28 mouse cellular contexts compared by ENCODE assay signal in the genomic region with DNA sequence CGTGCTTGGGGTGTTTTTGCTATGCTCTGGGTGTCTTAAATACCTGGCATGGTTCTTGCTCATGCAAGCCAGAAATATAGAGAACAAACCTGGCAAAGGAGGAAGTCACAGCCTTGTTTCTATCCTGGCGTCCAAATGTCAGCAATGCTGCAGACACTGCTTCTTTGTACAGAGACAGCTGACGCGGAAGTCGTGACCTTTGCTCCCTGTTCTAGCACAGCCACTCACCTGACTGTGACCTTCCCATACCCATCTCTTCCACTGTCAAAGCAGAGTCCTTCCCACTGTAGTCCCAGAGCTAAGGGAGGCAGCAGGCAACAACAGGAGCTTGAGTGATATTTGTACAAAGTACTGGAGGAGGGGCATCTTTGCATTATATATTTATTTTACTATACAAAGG. TPM values are rescaled to one million over a fixed set of nuclear protein-coding genes. Genes with fewer than 3 reads are reported as not detected.
DNase-seq lines count a peak whose midpoint lies in the region; ATAC-seq and TF ChIP-seq lines count a peak whose summit lies in the region.
"Had no signal": no experiment of that assay in that cellular context is flagged by ENCODE, and none has a peak within 500 bp of the region (broad histone marks: within the 10 kb centered on the region; RNA-seq: fewer than 3 reads in every experiment).

No protein-coding gene starts in this region.

- ATAC-seq in forebrain, embryonic 11.5 days (replicated peaks; ENCODE audit: low FRiP score): no peak
- ATAC-seq in forebrain, embryonic 15.5 days (replicated peaks): no peak
- peak; percentile 60 for ATAC-seq in intestine, postnatal 0 days
- no peak for ATAC-seq in frontal cortex, adult (ENCODE audit: low TSS enrichment)
- ATAC-seq: forebrain, embryonic 14.5 days; hindbrain, embryonic 16.5 days; lung, postnatal 0 days; Patski had no signal

- 62% methylated on average over 5 of the region's 5 CpGs for WGBS in forebrain, embryonic 11.5 days
- WGBS in forebrain, embryonic 15.5 days: 62% methylated on average over 5 of the region's 5 CpGs
- WGBS in intestine, postnatal 0 days: 33% methylated on average over 5 of the region's 5 CpGs

- H3K27ac ChIP-seq in forebrain, embryonic 11.5 days (ENCODE audit: low read depth, low read length): no peak overlapping the region
- no peak overlapping the region for H3K27ac ChIP-seq in forebrain, embryonic 15.5 days (replicated peaks)
- H3K27ac ChIP-seq in intestine, postnatal 0 days (ENCODE audit: low read depth, low read length): peak overlapping the region; percentile 68
- H3K27ac ChIP-seq: kidney, postnatal 0 days; midbrain, embryonic 12.5 days; neural tube, embryonic 13.5 days had no signal

- no peaks in the 10 kb centered on the region for H3K4me1 ChIP-seq in forebrain, embryonic 11.5 days (replicated peaks; ENCODE audit: control insufficient read depth, insufficient read depth, low read length)
- no peaks in the 10 kb centered on the region for H3K4me1 ChIP-seq in forebrain, embryonic 15.5 days
- H3K4me1 ChIP-seq in intestine, postnatal 0 days (replicated peaks; ENCODE audit: control insufficient read depth, insufficient read depth, low read length): 0 out of 2 replicates have a peak, but pooled peaks cover 3% of the 10 kb centered on the region
- H3K4me1 ChIP-seq: megakaryocyte, embryonic 14.5 days; midbrain, embryonic 12.5 days; neural tube, embryonic 13.5 days had no signal

- no peak overlapping the region for H3K4me3 ChIP-seq in forebrain, embryonic 11.5 days (ENCODE audit: low read depth, low read length)
- no peak overlapping the region for H3K4me3 ChIP-seq in forebrain, embryonic 15.5 days
- H3K4me3 ChIP-seq in intestine, postnatal 0 days (ENCODE audit: low read depth, low read length): no peak overlapping the region
- H3K4me3 ChIP-seq: megakaryocyte, embryonic 14.5 days; midbrain, embryonic 12.5 days; neural tube, embryonic 13.5 days had no signal

- no peak for TF ChIP-seq CTCF in intestine, postnatal 0 days (IDR thresholded peaks at IDR 0.05; ENCODE audit: low read depth)

- H3K4me2 ChIP-seq in forebrain, embryonic 11.5 days (ENCODE audit: low read depth, low read length, severe bottlenecking): no peak overlapping the region
- H3K4me2 ChIP-seq in forebrain, embryonic 15.5 days (replicated peaks): no peak overlapping the region
- H3K4me2 ChIP-seq in intestine, postnatal 0 days (replicated peaks; ENCODE audit: low read depth): peak overlapping the region; percentile 2; the same call in 1 of the 2 replicates
- H3K4me2 ChIP-seq: midbrain, embryonic 12.5 days; neural tube, embryonic 13.5 days had no signal

- H3K27me3 ChIP-seq in forebrain, embryonic 11.5 days (ENCODE audit: control insufficient read depth, insufficient read depth, low read length): no peaks in the 10 kb centered on the region
- H3K27me3 ChIP-seq in forebrain, embryonic 15.5 days: no peaks in the 10 kb centered on the region
- no peaks in the 10 kb centered on the region for H3K27me3 ChIP-seq in intestine, postnatal 0 days (replicated peaks; ENCODE audit: control insufficient read depth, insufficient read depth, low read length)
- H3K27me3 ChIP-seq: Patski had no signal

- no peaks in the 10 kb centered on the region for H3K36me3 ChIP-seq in forebrain, embryonic 11.5 days (ENCODE audit: control insufficient read depth, insufficient read depth, low read length)
- no peaks in the 10 kb centered on the region for H3K36me3 ChIP-seq in forebrain, embryonic 15.5 days
- H3K36me3 ChIP-seq in intestine, postnatal 0 days (ENCODE audit: control insufficient read depth, insufficient read depth): no peaks in the 10 kb centered on the region
- H3K36me3 ChIP-seq: midbrain, embryonic 12.5 days; neural tube, embryonic 13.5 days had no signal

- peak; percentile 37 for DNase-seq in forebrain, embryonic 11.5 days (ENCODE audit: low spot score)
- DNase-seq in kidney, adult 9 months: peak; percentile 32
- DNase-seq in kidney, postnatal 14 days: no peak
- peak; percentile 9 for DNase-seq in A20 (ENCODE audit: low read depth, low spot score)
- DNase-seq in frontal cortex, postnatal 25 days (ENCODE audit: low spot score in 2 of 2): no peak
- DNase-seq: adrenal gland, postnatal 10 days; cerebellum, adult 9-10 months; cerebellum, postnatal 36 days; gastrocnemius, postnatal 10 days; left cerebral cortex, postnatal 4 days; lung, adult 18-20 months; lung, postnatal 4 days; right cerebral cortex, postnatal 4 days; thymus, postnatal 4 days had no signal

- H3K9ac ChIP-seq in forebrain, embryonic 11.5 days (ENCODE audit: low read length): no peak overlapping the region
- H3K9ac ChIP-seq in forebrain, embryonic 15.5 days (replicated peaks): no peak overlapping the region
- H3K9ac ChIP-seq in intestine, postnatal 0 days (ENCODE audit: low read depth, low read length): no peak overlapping the region
- H3K9ac ChIP-seq: midbrain, embryonic 12.5 days; neural tube, embryonic 13.5 days had no signal

- no peaks in the 10 kb centered on the region for H3K9me3 ChIP-seq in forebrain, embryonic 11.5 days (ENCODE audit: control insufficient read depth, low read length)
- no peaks in the 10 kb centered on the region for H3K9me3 ChIP-seq in forebrain, embryonic 15.5 days
- no peaks in the 10 kb centered on the region for H3K9me3 ChIP-seq in intestine, postnatal 0 days (ENCODE audit: control insufficient read depth)
- H3K9me3 ChIP-seq: megakaryocyte, embryonic 14.5 days; midbrain, embryonic 12.5 days; neural tube, embryonic 13.5 days had no signal

RNA-seq across cellular contexts. Expression of gene Nkx1-2, which starts 9.8 kb away (rescaled TPM):
- 0.36 TPM in 1 of 2 replicates, not detected in the other for polyA plus RNA-seq in forebrain, embryonic 11.5 days (2014; fragmentation: Nextera tagmentation; extraction: Ambion mirVana)
- 0.05 TPM in 1 of 2 replicates, not detected in the other for polyA plus RNA-seq in forebrain, embryonic 15.5 days (2015; fragmentation: Nextera tagmentation; extraction: Ambion mirVana)
- 0.57 and 0.61 TPM in 2 replicates for polyA plus RNA-seq in intestine, postnatal 0 days (2015; fragmentation: Nextera tagmentation; extraction: Ambion mirVana)
- polyA plus RNA-seq: embryonic facial prominence, embryonic 11.5 days; forebrain, embryonic 14.5 days; heart, embryonic 14.5 days; lung, postnatal 0 days; thymus, postnatal 0 days had no signal

RNA-seq across cellular contexts. Expression of gene Oat, which starts 13.4 kb away (rescaled TPM):
- polyA plus RNA-seq in forebrain, embryonic 11.5 days (2014; fragmentation: Nextera tagmentation; extraction: Ambion mirVana): 134 and 137 TPM in 2 replicates
- polyA plus RNA-seq in forebrain, embryonic 15.5 days (2015; fragmentation: Nextera tagmentation; extraction: Ambion mirVana): 118 TPM in 2 replicates
- polyA plus RNA-seq in intestine, postnatal 0 days (2015; fragmentation: Nextera tagmentation; extraction: Ambion mirVana): 1,789 and 2,051 TPM in 2 replicates

RNA-seq across cellular contexts. Expression of gene Lhpp, which starts 20.8 kb away (rescaled TPM):
- 12.7 and 15.1 TPM in 2 replicates for polyA plus RNA-seq in forebrain, embryonic 11.5 days (2014; fragmentation: Nextera tagmentation; extraction: Ambion mirVana)
- 23.1 and 25.7 TPM in 2 replicates for polyA plus RNA-seq in forebrain, embryonic 15.5 days (2015; fragmentation: Nextera tagmentation; extraction: Ambion mirVana)
- 52.0 and 54.5 TPM in 2 replicates for polyA plus RNA-seq in intestine, postnatal 0 days (2015; fragmentation: Nextera tagmentation; extraction: Ambion mirVana)

Comparison
In these comparisons a context has a peak if more than half of its experiments do, and no peak if none do; other contexts are left out.
1. DNase-seq: peak in forebrain, embryonic 11.5 days (single experiment), kidney, adult 9 months (single experiment) and A20 (single experiment); none in kidney, postnatal 14 days (single experiment) and frontal cortex, postnatal 25 days (0 of 2).
2. RNA of gene Oat, which starts 13.4 kb away (polyA plus RNA-seq): 1,789 to 2,051 TPM in intestine, postnatal 0 days; 134 to 137 TPM in forebrain, embryonic 11.5 days and 118 TPM in forebrain, embryonic 15.5 days; every median in the first group is over 10 times any median in the second.